Mouse (Mus musculus) brain, embryonic 18.5 days (tissue): ENCODE data around the gene Ppfia4.

Experiments
- DNase-seq: peaks from one replicate; pipeline ENCODE4 v3.0.0-alpha.2; 2012; ENCODE audit warnings: low read depth, low spot score

The Ppfia4 gene

DNA sequence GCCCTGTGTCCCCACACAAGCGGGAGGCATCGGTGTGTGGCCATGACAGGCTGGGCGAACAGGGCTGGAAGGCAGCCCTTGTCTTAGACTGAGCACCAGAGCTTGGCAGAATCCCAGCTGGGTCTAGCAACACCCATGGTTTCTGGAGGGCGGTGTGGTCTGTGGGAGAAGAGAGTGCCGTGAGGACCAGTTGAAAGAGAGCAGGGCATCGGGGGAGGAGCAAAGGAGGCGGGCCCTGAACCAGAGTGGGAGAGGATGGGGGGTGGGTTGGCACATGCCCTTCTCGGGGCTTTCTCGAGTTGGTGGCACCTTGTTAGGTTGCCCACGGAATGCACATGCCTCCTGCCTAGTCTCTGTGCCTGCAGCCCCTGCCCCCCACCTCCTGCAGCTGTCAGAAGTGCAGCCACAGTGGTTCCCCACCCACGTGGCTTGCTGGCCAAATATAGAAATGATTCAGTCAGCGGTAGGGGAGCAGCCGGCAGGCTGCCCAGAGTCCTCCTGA is at the start of gene Ppfia4:
TSS of gene Ppfia4 (minus strand) at position 159 of the 502 bp plus-strand sequence.
- DNase-seq = no peak

DNA sequence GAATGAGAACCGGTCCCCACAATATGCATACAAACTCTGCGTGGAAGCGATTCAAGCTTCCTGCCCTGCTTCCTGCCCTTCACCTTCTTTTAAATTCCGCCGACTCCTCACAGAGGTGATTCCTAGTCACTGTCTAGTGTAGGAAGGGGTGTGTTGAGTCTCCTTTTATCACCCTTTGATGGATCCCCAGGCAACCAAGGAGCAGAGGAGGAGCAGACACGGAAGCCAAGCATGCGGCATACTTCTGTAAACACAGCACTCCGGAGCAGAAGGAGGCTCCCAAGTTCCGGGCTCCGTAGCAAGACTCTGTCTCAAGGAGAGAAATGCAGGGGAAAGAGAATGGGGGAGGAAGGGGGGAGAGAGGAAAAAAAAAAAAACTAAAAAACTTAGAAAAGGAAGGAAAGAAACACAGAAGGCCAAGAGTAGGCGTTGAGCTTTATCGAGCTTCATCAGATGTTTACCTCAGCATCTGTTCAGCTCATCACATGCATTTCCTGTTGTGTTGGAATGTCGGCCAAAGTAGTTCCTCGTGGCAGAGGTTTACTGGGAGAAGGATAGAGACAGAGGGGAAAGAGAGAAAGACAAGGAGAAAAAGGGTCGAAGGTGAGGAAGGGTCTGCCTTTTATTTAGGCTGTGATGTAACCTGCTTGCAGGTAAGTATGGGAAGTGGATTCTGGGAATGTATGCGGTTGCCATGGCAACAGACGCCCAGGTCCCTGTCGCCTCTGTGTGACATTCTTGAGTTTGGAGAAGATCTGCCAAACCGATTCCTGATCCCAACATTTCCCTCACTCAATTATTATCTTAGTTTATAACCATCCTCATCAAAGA is 49.3 kb upstream of the Ppfia4 start:
- no peak for DNase-seq

DNA sequence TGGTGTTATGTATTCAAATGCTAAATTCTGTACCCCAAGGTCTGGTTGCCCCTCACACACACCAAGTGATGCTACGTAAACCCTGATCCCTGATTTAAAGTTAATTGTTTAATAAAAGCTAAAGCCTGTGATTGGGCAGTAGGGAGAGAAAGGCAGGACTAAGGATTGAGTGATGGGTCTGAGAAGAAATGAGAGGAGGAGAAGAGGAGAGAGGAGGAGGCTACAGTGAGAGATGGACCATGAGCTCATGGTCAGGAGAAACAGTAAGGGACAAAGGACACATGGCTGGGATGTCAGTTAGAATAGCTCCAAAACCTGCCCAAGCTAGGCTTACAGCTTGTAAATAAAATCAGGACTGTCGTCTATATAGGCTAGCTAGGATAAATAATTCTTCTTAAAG is 48.3 kb upstream of the Ppfia4 start:
- no peak for DNase-seq

DNA sequence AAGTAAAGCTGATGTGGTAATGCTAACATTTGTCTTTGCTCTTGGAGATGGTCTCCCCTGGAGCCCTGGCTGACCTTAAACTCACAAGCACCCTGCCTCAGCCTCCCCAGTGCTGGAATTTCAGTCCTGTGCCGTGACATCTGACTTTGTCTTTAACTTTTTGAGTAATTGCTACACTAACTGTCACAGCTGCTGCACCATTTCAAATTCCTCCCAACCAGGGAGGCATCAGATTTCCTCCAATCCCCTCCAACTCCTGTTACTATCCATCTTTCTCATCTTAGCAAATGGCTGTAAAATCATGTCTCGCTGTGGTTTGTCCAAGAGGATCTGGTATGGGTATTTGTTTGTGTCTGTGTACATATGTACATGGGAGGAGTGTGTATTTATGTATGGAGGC is 41.4 kb upstream of the Ppfia4 start:
- DNase-seq = no peak

DNA sequence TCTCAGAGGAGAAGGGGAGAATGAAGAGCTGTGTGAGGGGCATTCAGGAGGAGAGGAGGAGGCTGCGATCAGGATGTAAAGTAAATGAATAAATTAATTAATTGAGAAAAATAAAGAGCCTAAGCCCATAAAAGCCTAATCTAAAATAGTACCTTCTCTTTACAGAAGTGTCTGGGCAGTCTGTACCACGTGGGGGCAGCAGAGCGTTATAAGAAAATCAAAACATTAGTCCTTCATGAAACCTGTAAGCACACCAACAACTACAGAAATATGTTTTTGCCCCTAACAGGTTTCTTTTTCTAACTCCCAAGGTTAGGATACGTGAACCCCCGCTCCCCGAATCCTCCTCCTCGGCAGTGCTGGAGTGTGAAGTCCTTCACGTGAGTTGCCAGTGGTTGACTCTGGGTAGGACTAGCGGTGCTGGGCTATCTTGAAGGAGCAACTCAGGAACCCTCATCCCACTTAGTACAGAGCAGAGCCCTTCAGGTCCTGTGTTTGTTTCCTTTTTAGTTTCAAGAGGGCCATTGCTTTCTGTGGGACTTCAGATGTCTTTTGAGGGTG is 36.1 kb upstream of the Ppfia4 start:
- DNase-seq = no peak

DNA sequence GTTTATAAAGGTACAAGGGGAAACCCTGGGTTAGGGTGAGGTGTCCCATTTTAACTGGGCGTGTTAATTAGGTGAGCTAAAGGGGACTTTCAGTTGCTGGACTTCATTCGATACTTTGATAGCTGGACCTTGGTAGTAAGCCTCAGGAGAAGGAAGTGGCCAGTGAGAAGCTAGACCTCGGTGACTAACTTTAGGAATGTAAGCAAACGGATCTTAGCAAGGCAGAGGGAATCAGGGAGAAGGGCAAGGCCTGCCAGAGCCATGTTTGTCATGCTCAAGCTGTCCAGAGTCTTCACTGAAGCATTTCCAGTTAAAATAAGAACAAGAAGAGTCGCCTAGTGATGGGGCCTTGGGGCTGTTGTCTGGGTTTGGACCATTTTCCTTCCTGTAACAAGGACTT is 32.8 kb upstream of the Ppfia4 start:
- DNase-seq = no peak

DNA sequence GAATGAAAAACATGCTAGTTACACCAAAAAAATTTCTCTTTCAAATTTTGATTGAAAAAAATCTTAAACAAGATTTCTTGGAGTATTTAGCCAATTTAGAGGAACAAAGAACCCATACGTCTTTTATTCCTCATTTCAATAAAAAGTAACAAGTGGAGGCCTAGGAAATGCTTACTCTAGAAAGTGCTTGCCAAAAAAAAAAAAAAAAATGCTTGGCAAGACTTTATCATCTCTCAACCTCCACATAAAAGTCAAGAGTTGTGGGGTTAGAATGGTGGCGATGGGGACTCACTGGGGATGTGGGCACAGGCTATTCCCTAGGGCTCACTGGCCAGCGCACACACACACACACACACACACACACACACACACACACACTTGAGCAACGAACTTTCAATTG is 30.5 kb upstream of the Ppfia4 start:
- no peak for DNase-seq

DNA sequence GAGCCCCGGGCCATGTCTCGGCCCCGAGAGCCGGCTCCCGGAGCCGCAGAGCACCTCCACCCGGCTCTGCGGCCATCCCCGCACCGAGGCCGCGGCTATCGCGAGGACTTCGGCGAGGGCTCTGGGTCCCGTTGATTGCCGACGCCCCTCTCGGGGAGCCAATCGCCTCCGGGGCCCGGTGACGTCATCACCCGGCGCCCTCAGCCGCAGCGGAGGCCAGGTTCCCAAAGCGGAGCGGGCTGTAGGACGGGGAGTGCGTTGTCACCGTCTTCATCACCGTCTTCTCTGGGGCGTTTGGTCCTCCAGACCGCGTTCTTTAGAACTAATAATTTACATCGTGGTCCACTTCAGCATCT is 29.1 kb upstream of the Ppfia4 start, which contains the start of gene Tmem183a:
TSS of gene Tmem183a (minus strand) at position 123 of the 356 bp plus-strand sequence.
- peak; percentile 85 for DNase-seq

DNA sequence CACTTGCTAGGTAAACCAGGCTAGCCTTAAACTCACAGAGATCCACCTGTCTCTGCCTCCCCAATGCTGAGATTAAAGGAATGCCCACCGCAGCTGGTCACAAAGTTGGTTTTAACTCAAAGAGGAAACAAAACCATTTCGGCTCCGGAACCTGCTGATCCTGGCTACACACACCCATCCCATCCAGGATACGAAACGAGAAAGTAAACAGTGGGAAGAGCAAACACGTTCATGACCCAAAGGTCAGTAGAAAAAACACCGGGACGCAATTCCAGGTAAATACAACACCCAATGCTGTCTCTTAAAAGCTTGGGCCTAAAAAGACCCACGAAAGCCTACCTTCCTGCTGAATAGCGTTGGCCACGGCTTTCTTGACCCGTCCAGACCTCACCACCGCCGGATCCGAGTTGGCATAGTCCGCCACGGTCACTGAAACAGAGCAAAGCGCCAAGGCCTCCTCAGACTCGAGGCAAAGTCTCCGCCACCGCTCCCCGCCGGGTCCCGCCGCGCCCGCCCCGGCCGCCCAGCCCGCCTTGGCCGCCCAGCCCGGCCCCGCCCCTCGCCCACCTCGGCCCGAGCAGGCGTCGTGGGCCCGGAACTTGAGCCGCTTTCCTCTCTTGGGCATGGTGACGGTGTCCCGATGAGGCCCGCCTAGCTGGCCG is 28.6 kb upstream of the Ppfia4 start:
- DNase-seq = no peak

DNA sequence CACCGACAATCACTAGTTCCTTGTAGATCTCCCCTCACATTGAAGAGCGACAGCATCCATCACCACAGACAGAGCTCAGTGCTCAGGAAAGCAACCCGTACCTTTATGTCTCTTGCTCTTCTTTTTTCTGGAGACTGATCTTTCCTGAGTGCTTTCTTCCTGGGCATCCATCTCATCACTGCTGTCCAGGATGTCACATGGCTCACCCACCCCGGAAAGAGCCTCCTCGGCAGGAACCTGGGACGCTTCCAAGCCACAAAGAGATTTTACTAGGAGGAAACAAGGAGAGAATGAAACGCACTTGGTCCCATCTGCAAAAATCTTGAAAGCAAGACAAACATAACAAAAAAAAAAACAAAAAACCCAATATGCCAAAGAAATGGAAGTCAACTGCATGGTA is 27.9 kb upstream of the Ppfia4 start:
- DNase-seq = no peak

DNA sequence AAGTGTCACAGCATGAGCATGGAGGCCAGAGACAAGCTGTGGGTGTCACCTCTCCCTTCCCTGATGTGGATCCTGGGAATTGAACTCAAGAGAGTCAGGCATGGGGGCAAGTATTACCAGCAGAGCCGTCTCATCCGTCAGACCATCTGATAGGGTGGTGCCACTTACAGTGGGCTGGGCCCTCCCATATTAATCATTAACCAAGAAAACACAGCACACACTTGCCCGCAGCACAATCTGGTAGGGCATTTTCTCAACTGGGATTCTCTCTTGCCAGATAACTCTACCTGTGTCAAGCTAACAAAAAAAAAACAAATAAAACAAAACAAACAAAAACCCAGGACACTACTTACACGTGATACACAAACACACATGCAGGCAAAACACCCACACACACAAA is 24.7 kb upstream of the Ppfia4 start:
- no peak for DNase-seq

DNA sequence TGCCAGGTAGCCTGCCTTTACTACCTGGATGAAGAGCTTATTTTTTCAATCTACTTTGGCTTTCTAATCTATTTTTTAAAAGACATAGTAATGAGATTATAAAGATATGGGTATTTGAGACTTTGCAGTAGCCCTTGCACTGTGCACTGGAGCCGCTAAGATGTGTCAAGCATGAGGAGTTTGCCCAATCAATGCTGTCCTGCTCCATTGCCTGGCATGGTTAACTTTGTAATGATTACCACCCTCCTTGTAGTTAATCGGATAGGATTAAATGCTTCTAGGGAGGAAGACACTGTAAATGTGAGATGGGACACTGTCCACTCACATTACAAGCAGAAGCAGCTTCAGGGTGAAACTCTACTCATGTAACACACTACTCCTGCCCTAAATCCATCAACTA is 20.6 kb upstream of the Ppfia4 start:
- DNase-seq = no peak

DNA sequence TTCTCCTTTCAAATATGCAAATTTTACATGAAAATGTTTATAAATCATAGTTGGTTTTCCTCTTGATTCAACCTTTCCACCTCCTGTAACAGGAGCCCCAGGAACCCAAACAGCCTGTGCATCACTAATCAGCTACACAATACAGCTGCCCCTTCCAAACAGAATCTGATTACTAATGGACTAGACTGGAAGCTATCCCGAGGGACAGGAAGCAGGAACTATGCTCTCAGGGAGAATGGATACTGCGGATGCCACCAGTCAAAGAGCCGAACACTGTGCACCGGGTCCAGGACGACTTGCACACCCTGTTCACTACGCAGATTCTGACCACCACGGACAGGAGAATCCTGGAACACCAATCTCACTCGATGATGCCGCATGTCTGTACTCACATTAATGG is 15.1 kb upstream of the Ppfia4 start:
- DNase-seq = no peak

DNA sequence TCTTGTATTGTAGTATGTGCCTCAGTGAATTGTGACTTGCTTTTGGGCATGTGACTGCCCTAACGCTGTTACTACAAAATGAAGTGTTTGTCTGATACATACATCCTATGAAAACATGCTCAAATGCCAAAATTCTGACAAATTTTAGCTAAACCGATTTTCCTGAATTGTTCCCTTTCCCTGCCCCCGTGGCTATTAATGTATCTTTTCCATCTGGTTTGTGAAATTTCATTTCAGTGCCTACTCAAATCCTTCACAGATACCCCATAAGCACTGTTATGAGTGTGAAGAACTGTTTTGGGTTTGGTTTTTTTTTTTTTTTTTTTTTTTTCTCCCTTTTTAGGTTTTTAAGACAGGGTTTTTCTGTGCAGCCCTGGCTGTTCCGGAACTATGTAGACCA is 12.3 kb upstream of the Ppfia4 start:
- no peak for DNase-seq

DNA sequence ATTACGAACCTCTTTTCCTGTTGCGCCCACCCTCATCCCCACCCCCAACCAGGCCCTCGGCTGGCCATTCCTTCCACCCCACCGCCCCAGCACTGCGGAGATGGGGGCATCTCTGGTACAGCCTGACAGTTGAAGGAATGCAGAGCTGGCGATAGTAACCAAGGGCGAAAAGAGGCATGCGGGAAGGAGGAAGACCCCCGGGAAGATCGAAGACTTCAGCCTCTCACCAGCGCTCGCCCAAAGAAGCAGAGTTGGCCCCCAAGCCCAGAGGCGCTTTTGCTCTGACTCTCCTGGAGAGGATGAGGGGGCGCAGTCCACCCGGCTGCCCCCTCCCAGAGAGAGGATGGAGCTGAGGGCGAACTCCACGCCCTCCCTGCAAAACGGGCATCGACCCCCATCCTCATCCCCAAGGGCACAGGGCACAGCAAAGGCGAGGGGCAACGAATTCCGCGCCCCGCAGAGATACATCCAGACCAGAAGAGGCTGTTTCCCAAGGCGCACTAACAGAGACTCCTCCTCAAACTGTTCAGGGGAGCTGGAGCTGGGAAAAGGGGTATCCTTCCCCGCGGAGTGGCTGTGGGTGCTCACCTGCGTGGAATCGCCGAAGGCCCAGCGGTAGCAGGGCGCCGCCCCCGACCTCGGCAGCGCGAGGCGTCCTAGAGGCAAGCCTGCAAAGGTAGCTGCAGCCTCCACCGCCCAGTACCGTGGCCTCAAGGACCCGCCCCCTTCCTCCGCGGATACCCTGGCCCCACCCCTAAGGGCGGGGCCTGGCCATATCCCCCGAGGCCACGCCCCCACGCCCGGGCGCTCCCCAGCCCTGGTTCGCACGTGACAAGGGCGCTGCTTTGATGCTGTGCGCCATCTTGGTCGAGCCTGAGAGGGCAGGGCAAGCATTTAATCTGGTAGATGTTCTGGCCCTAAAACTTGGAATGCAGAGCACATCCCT is 11.6 kb upstream of the Ppfia4 start:
- peak; percentile 82 for DNase-seq

DNA sequence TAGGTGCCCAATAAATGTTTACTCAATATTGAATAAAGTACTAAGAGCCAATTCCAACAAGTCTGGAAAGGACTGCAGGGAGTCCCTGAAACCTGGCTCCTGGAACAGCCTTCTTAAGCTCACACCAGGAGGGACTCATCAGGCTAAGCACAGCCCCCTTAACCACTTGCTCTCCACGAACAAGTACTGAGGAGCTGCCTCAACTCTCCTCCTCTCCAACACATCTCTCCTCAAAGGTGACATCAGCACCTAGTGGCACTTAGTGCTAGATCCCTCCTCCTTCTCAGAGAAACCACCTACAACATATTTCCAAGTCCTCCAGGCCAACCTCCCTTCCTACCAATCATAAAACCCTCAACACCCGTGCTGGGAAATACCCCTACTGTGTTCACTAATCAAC is 10.8 kb upstream of the Ppfia4 start:
- no peak for DNase-seq

DNA sequence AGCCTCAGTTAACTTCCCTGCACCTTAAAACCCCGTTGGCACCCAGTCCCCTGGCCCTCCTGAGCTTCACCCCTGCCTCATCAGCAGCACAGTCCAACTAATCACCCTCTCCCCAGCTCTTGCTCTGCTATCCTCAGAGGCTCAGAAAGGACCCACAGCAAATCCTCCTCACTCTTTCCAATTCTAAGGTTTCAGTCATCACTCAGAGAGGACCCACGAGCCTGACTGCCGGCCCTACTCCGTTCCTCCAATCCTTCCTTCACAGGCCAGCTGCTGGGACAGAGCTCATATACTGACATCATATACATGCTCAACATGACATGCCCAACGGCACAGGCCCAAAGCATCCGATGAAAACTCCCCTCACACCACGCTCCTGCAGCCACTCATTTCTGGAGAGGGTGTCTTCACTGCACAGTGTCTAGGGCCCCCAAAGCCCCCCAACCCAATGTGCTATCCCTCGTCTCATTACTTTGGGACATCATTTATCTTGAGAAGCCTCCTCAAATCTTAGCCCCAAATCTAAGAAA is 10.1 kb upstream of the Ppfia4 start:
- no peak for DNase-seq

DNA sequence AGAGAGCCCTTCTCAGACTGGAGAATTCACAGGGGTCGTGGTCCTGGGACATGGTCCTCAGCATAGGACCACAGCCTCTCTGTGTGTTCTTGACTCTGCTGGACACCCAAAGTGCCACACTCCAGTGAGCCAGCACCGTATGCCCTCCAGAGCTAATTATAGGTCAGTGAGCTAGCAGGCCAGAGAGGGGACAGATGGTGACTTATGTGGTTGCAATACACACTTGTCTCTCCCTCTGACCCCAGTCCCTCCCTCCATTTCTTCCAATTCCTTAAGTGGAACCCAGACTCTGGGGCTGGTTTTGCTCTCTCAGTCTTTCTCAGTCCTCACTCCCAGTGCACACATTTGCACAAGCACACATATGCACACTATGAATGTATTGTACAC is 9.5 kb upstream of the Ppfia4 start:
- no peak for DNase-seq

DNA sequence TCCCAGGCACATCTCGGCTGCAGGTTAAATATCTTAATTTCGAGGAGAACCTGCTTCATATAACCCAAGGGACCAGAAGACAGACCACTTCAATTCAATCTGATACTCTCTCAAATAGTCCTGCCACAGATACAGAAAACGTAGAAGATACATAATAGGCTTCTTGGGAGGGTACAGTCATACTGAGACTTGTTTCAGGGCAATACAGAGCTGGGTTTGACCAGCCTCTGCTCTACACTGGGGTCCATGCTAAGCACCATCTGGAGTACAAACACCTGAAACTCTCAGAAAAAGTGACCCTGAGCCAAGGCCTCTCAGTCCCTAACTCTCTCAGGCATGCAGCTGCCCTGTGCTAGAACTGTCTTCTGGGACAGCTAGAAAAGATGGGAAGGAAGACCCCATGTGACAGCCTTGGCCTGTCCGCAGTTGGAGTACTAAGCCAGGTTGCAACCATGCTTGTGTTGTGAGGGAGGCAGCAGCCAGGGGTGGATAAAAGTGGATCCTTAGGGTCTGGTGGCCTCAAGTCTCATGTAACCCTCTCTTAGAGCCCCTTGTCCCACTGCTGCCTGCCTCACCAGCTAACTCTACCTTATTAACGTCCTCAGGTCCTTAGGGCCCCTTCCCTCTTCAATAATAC is 9.0 kb upstream of the Ppfia4 start:
- no peak for DNase-seq

DNA sequence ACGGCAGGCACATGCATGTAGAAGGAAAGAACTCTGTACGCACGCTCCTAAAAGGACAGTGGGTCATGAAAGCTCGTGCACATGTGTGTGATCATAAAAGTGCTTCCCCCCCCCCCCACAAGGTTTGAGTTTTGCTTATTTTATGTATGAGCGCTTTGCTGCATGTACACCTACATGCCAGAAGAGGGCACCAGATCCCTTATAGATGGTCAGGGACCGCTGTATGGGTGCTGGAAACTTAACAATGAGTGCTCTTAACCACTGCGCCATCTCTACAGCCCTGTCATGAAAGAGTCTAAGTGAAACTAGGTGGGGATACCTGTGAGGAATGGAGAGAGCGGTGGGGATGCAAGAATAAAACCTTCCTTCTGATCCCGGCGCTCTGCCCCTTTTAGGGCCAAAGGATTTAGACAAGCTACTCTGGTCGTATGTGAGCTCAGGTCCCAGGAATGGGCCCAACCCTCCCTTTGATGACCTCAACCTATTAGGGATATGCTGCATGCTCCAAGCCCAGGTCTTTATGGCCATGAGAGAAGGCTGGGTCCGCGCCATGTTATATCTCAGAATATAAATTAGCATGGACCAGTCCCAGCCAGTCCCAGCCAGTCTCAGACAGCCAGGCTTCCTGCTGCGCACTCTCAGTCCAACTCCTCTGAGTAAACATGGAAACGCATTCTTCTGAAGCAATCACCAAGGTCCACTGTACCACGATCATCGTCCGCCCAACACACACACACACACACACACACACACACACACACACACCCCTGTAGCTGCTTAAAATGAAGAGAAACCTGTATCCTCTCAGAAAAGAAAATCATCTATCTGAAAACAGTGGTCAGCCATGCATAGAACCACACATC is 7.3 kb upstream of the Ppfia4 start:
- no peak for DNase-seq
